Mouse (Mus musculus): ENCODE data around the gene Zfp579. TPM values are rescaled to one million over a fixed set of nuclear protein-coding genes. Genes with fewer than 3 reads are reported as not detected.

Zfp579 gene
- polyA plus RNA-seq, 1 experiment from 2014 or later, result 39.2 TPM

GRCm38 (mm10) chr7:4993347-4993998, 2.5 kb downstream of the Zfp579 start:
- Histone ChIP-seq H3K9ac (ENCODE audit: low read length) (peak overlapping the region; percentile 35; the same call in 1 of the 2 replicates), H3K4me2 (ENCODE audit: low read depth, severe bottlenecking) (no peak overlapping the region), H3K9me3 (ENCODE audit: control insufficient read depth, low read length) (peaks cover 4% of the 10 kb centered on the region; the same call in 1 of the 2 replicates), H3K27ac (replicated peaks; ENCODE audit: low read depth, low read length) (no peak overlapping the region), H3K4me1 (ENCODE audit: control insufficient read depth, insufficient read depth, low read length) (peaks cover 10% of the 10 kb centered on the region), H3K27me3 (ENCODE audit: control insufficient read depth, insufficient read depth, low read length) (peaks cover 22% of the 10 kb centered on the region), H3K36me3 (ENCODE audit: control insufficient read depth, insufficient read depth, low read length) (peaks cover 2% of the 10 kb centered on the region), H3K4me3 (ENCODE audit: low read depth, low read length) (peak overlapping the region; percentile 12; the same call in 1 of the 2 replicates)
- DNase-seq (ENCODE audit: low spot score) (no peak), ATAC-seq (ENCODE audit: insufficient number of reproducible peaks, low FRiP score, low TSS enrichment, low read depth) (no peak)
- 20% methylated on average over 55 of the region's 55 CpGs for WGBS

GRCm38 (mm10) chr7:4988250-4988649, 7.7 kb downstream of the Zfp579 start:
- Histone ChIP-seq H3K4me2 (ENCODE audit: low read depth, severe bottlenecking) (no peak overlapping the region), H3K27ac (replicated peaks; ENCODE audit: low read depth, low read length) (no peak overlapping the region), H3K36me3 (ENCODE audit: control insufficient read depth, insufficient read depth, low read length) (no peaks in the 10 kb centered on the region; the same call in none of the 2 replicates), H3K4me3 (ENCODE audit: low read depth, low read length) (no peak overlapping the region), H3K4me1 (ENCODE audit: control insufficient read depth, insufficient read depth, low read length) (no peaks in the 10 kb centered on the region), H3K9me3 (ENCODE audit: control insufficient read depth, low read length) (no peaks in the 10 kb centered on the region; the same call in 1 of the 2 replicates), H3K9ac (ENCODE audit: low read length) (no peak overlapping the region), H3K27me3 (ENCODE audit: control insufficient read depth, insufficient read depth, low read length) (peaks cover 5% of the 10 kb centered on the region)
- ATAC-seq (ENCODE audit: insufficient number of reproducible peaks, low FRiP score, low TSS enrichment, low read depth) (no peak), DNase-seq (ENCODE audit: low spot score) (no peak)
- 76% methylated on average over 2 of the region's 2 CpGs for WGBS

- Histone ChIP-seq H3K27ac (replicated peaks; ENCODE audit: low read depth, low read length) (no peak overlapping the region), H3K4me2 (ENCODE audit: low read depth, severe bottlenecking) (no peak overlapping the region), H3K4me1 (ENCODE audit: control insufficient read depth, insufficient read depth, low read length) (no peaks in the 10 kb centered on the region), H3K27me3 (ENCODE audit: control insufficient read depth, insufficient read depth, low read length) (no peaks in the 10 kb centered on the region), H3K4me3 (ENCODE audit: low read depth, low read length) (no peak overlapping the region), H3K36me3 (ENCODE audit: control insufficient read depth, insufficient read depth, low read length) (no peaks in the 10 kb centered on the region), H3K9me3 (ENCODE audit: control insufficient read depth, low read length) (0 out of 2 replicates have a peak, but pooled peaks cover 3% of the 10 kb centered on the region), H3K9ac (ENCODE audit: low read length) (no peak overlapping the region)
- no peak for ATAC-seq (ENCODE audit: insufficient number of reproducible peaks, low FRiP score, low TSS enrichment, low read depth)
- 92% methylated on average over 7 of the region's 7 CpGs for WGBS
- no peak for DNase-seq (ENCODE audit: low spot score)
Measured at GRCm38 (mm10) chr7:4976832-4977231, 19.1 kb downstream of the Zfp579 start.

- 0 out of 2 replicates have a peak, but pooled peaks cover 3% of the 10 kb centered on the region for H3K9me3 ChIP-seq (ENCODE audit: control insufficient read depth, low read length)
- H3K9ac ChIP-seq (ENCODE audit: low read length), result no peak overlapping the region
- no peak for DNase-seq (ENCODE audit: low spot score)
- WGBS, result 52% methylated on average over 4 of the region's 4 CpGs
- ATAC-seq (ENCODE audit: insufficient number of reproducible peaks, low FRiP score, low TSS enrichment, low read depth), result no peak
- H3K4me2 ChIP-seq (ENCODE audit: low read depth, severe bottlenecking), result no peak overlapping the region
- H3K27me3 ChIP-seq (ENCODE audit: control insufficient read depth, insufficient read depth, low read length), result no peaks in the 10 kb centered on the region
- no peaks in the 10 kb centered on the region for H3K36me3 ChIP-seq (ENCODE audit: control insufficient read depth, insufficient read depth, low read length)
- H3K27ac ChIP-seq (replicated peaks; ENCODE audit: low read depth, low read length), result no peak overlapping the region
- H3K4me1 ChIP-seq (ENCODE audit: control insufficient read depth, insufficient read depth, low read length), result no peaks in the 10 kb centered on the region
- no peak overlapping the region for H3K4me3 ChIP-seq (ENCODE audit: low read depth, low read length)
Measured at GRCm38 (mm10) chr7:4975455-4975854, 20.5 kb downstream of the Zfp579 start.

GRCm38 (mm10) chr7:4972321-4973047, 23.5 kb downstream of the Zfp579 start:
- no peak overlapping the region for H3K9ac ChIP-seq (ENCODE audit: low read length)
- no peak for DNase-seq (ENCODE audit: low spot score)

GRCm38 (mm10) chr7:4971710-4972109, 24.2 kb downstream of the Zfp579 start:
- 24% methylated on average over 7 of the region's 7 CpGs for WGBS
- H3K36me3 ChIP-seq (ENCODE audit: control insufficient read depth, insufficient read depth, low read length), result no peaks in the 10 kb centered on the region
- 0 out of 2 replicates have a peak, but pooled peaks cover under 1% of the 10 kb centered on the region for H3K9me3 ChIP-seq (ENCODE audit: control insufficient read depth, low read length)
- DNase-seq (ENCODE audit: low spot score), result no peak
- H3K4me1 ChIP-seq (ENCODE audit: control insufficient read depth, insufficient read depth, low read length), result no peaks in the 10 kb centered on the region
- H3K27ac ChIP-seq (replicated peaks; ENCODE audit: low read depth, low read length), result no peak overlapping the region
- ATAC-seq (ENCODE audit: insufficient number of reproducible peaks, low FRiP score, low TSS enrichment, low read depth), result no peak
- no peak overlapping the region for H3K4me3 ChIP-seq (ENCODE audit: low read depth, low read length)
- H3K4me2 ChIP-seq (ENCODE audit: low read depth, severe bottlenecking), result no peak overlapping the region
- no peak overlapping the region for H3K9ac ChIP-seq (ENCODE audit: low read length)
- H3K27me3 ChIP-seq (ENCODE audit: control insufficient read depth, insufficient read depth, low read length), result no peaks in the 10 kb centered on the region

More at GRCm38 (mm10) chr7:4972321-4973047, 23.5 kb downstream of the Zfp579 start:
- WGBS, result 68% methylated on average over 18 of the region's 18 CpGs
- no peak overlapping the region for H3K4me2 ChIP-seq (ENCODE audit: low read depth, severe bottlenecking)
- H3K27ac ChIP-seq (replicated peaks; ENCODE audit: low read depth, low read length), result no peak overlapping the region
- H3K4me1 ChIP-seq (ENCODE audit: control insufficient read depth, insufficient read depth, low read length), result no peaks in the 10 kb centered on the region
- 0 out of 2 replicates have a peak, but pooled peaks cover 3% of the 10 kb centered on the region for H3K9me3 ChIP-seq (ENCODE audit: control insufficient read depth, low read length)
- no peaks in the 10 kb centered on the region for H3K36me3 ChIP-seq (ENCODE audit: control insufficient read depth, insufficient read depth, low read length)
- no peak for ATAC-seq (ENCODE audit: insufficient number of reproducible peaks, low FRiP score, low TSS enrichment, low read depth)
- H3K4me3 ChIP-seq (ENCODE audit: low read depth, low read length), result no peak overlapping the region
- no peaks in the 10 kb centered on the region for H3K27me3 ChIP-seq (ENCODE audit: control insufficient read depth, insufficient read depth, low read length)

- DNase-seq (ENCODE audit: low spot score) (no peak), ATAC-seq (ENCODE audit: insufficient number of reproducible peaks, low FRiP score, low TSS enrichment, low read depth) (no peak)
- WGBS, result 51% methylated on average over 6 of the region's 6 CpGs
- no peaks in the 10 kb centered on the region for H3K27me3 ChIP-seq (ENCODE audit: control insufficient read depth, insufficient read depth, low read length)
- no peak within 1 kb of the TSS for H3K27ac ChIP-seq (replicated peaks; ENCODE audit: low read depth, low read length)
- H3K36me3 ChIP-seq (ENCODE audit: control insufficient read depth, insufficient read depth, low read length), result no peaks in the 10 kb centered on the region
- no peaks in the 10 kb centered on the region for H3K4me1 ChIP-seq (ENCODE audit: control insufficient read depth, insufficient read depth, low read length)
- H3K9ac ChIP-seq (ENCODE audit: low read length), result no peak within 1 kb of the TSS
- H3K4me3 ChIP-seq (ENCODE audit: low read depth, low read length), result no peak within 1 kb of the TSS
- H3K4me2 ChIP-seq (ENCODE audit: low read depth, severe bottlenecking), result no peak within 1 kb of the TSS
- H3K9me3 ChIP-seq (ENCODE audit: control insufficient read depth, low read length), result no peaks in the 10 kb centered on the region
Measured at GRCm38 (mm10) chr7:4971068-4971467, 24.9 kb downstream of the Zfp579 start, which contains the start of gene Sbk3. TSS of gene Sbk3 (minus strand) at chr7:4971168.

GRCm38 (mm10) chr7:4964988-4965387, 31.0 kb downstream of the Zfp579 start:
- 87% methylated on average over 5 of the region's 5 CpGs for WGBS
- no peaks in the 10 kb centered on the region for H3K4me1 ChIP-seq (ENCODE audit: control insufficient read depth, insufficient read depth, low read length)
- H3K27ac ChIP-seq (replicated peaks; ENCODE audit: low read depth, low read length), result no peak overlapping the region
- no peaks in the 10 kb centered on the region for H3K9me3 ChIP-seq (ENCODE audit: control insufficient read depth, low read length)
- H3K4me2 ChIP-seq (ENCODE audit: low read depth, severe bottlenecking), result no peak overlapping the region
- no peak overlapping the region for H3K9ac ChIP-seq (ENCODE audit: low read length)
- H3K36me3 ChIP-seq (ENCODE audit: control insufficient read depth, insufficient read depth, low read length), result no peaks in the 10 kb centered on the region
- no peak for ATAC-seq (ENCODE audit: insufficient number of reproducible peaks, low FRiP score, low TSS enrichment, low read depth)
- no peak for DNase-seq (ENCODE audit: low spot score)
- no peak overlapping the region for H3K4me3 ChIP-seq (ENCODE audit: low read depth, low read length)
- H3K27me3 ChIP-seq (ENCODE audit: control insufficient read depth, insufficient read depth, low read length), result no peaks in the 10 kb centered on the region
